Mouse (Mus musculus) stomach, postnatal 0 days (tissue): Measurements from ENCODE around the gene Paip2b.

Source experiments
- CTCF ChIP-seq: IDR thresholded peaks from 2 replicates; pipeline ENCODE4 v1.5.1; 2016; ENCODE audit warnings: antibody characterized with exemption, low read depth, mild to moderate bottlenecking, moderate library complexity
- EP300 ChIP-seq: optimal IDR thresholded peaks from 2 replicates; pipeline ENCODE3; 2016; ENCODE audit warnings: antibody characterized with exemption

DNA sequence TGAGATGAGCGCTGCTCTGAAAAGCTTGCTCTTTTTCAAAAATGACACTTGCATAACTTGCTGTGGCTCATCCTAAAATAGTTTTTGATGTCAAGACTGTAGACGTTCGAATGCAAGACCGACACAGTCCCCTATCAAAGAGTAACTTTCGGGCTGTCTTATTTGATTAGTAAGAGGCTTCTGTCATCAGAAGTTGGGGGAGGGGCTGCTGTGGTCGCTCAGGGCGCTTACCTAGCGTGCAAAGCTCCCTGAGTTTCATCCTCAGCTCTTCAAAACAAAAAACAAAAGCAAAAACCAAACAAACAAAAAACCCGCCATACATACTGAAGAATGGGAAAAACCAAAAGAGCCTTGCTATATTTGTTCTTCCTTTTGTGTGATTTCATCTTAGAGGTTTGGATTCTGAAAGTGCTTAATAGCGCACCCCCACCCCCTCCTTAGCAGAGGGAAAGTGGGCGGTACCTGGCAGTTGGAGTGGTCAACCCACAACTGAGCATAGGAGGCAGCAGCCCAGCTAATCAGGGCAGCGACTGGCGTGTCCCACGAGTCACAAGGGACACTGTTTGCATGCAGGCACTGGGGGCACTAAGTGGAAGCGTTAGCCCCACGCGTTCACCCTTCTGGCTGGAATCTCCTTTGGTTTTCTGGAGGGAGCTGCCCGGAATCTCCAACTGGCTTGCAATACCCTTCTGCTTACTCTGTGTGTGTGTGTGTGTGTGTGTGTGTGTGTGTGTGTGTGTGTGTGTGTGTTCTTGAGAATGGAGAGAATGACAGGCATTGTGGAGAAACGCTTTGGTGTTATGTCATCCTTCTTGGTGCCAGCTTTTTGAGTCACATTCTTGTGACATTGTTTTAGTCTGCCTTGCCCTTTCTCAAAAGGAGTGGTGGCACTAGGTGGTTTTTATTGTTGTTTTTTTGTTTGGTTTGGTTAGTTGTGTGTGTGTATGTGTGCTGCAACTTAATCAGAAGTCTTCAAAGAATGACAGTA lies 36.4 kb upstream of the Paip2b start:
- TF ChIP-seq CTCF (no peak), EP300 (no peak)
